In the genomic region with DNA sequence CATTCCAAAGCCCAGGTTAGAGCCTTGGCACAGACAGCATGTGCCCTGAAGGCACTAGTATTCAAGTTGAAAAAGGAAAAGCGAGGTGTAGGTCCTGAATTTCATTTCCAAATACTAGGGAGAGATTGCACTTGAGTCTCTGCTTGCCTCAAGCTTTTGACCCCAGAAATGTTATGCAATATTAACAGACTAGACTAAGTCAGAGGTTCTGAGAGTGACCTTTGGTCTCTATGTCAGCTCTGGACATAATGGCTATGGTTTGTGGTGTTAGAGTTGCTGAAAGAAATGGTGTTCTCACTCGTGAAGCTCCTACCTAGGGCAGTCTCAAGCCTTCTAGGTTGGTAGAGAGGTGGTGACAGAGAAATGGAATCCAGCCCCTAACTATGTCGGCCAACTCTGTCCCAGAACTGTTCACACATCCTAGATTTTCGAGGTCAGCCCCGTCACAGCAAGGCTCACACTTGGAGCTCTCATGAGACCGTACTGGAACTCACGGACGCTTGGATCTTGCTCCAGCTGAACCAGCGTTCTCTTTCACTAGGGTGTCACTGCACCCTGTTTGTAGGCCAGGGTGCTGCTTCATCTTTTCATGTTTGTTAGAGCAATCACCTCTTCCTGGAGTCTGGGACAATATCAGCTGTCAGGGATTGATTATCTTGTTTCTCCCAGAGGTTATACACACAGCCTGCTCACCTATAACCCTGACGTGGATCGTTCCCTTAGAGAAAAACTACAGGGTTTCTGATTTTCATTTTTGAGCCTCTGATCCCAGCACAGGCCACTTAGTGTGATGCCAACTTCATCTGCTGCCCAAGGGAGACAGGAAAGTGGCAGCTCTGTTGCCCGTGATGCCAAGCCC, we compare ENCODE assay signal across 18 mouse cellular contexts.
DNase-seq lines count a peak whose midpoint lies in the region; ATAC-seq and TF ChIP-seq lines count a peak whose summit lies in the region.
"Had no signal": no experiment of that assay in that cellular context is flagged by ENCODE, and none has a peak within 500 bp of the region (broad histone marks: within the 10 kb centered on the region; RNA-seq: fewer than 3 reads in every experiment).

No protein-coding gene starts in this region.

- no peak overlapping the region; the same call in 1 of the 2 replicates for H3K4me3 ChIP-seq in liver, adult 2 months (ENCODE audit: insufficient read depth, low read depth, low read length)
- no peak overlapping the region for H3K4me3 ChIP-seq in liver, embryonic 12.5 days
- H3K4me3 ChIP-seq: forebrain, embryonic 13.5 days; midbrain, embryonic 12.5 days; myocyte had no signal

- H3K27ac ChIP-seq in liver, adult 2 months (replicated peaks; ENCODE audit: insufficient read depth, low read depth, low read length), result peak overlapping the region; percentile 99
- peak overlapping the region; percentile 66 for H3K27ac ChIP-seq in liver, embryonic 12.5 days
- H3K27ac ChIP-seq: forebrain, embryonic 13.5 days; midbrain, embryonic 12.5 days had no signal

- H3K9ac ChIP-seq in liver, adult 2 months (ENCODE audit: low read depth, low read length), result peak overlapping the region; percentile 4
- H3K9ac ChIP-seq in liver, embryonic 12.5 days, result no peak overlapping the region
- H3K9ac ChIP-seq: forebrain, embryonic 13.5 days; midbrain, embryonic 12.5 days had no signal

- H3K4me1 ChIP-seq in liver, adult 2 months (ENCODE audit: control insufficient read depth, insufficient read depth, low read length), result peaks cover 24% of the 10 kb centered on the region
- H3K4me1 ChIP-seq in liver, embryonic 12.5 days, result 0 out of 2 replicates have a peak, but pooled peaks cover under 1% of the 10 kb centered on the region
- H3K4me1 ChIP-seq: forebrain, embryonic 13.5 days; midbrain, embryonic 12.5 days had no signal

- no peak for TF ChIP-seq POLR2A in liver, adult 2 months (IDR thresholded peaks at IDR 0.05; ENCODE audit: extremely low read depth, insufficient read depth, low read length)

- no peaks in the 10 kb centered on the region; the same call in 1 of the 2 replicates for H3K79me2 ChIP-seq in liver, adult 2 months (ENCODE audit: control insufficient read depth, insufficient read depth, low read length)

- no peaks in the 10 kb centered on the region for H3K9me3 ChIP-seq in liver, embryonic 12.5 days (replicated peaks)
- H3K9me3 ChIP-seq: forebrain, embryonic 13.5 days; midbrain, embryonic 12.5 days had no signal

- H3K27me3 ChIP-seq in liver, adult 2 months (ENCODE audit: control insufficient read depth, insufficient read depth, low read length), result no peaks in the 10 kb centered on the region
- H3K27me3 ChIP-seq in liver, embryonic 12.5 days (replicated peaks), result no peaks in the 10 kb centered on the region
- H3K27me3 ChIP-seq: CH12.LX; forebrain, embryonic 13.5 days; midbrain, embryonic 12.5 days had no signal

- peak; percentile 24 for DNase-seq in adrenal gland, postnatal 14 days
- no peak for DNase-seq in adrenal gland, adult 18-20 months (ENCODE audit: low spot score in 2 of 2)
- DNase-seq in liver, adult 2 months (ENCODE audit: extremely low read depth, low read depth, low spot score), result peak; percentile 98
- DNase-seq in liver, result no peak
- DNase-seq in testis, postnatal 14 days (ENCODE audit: low spot score), result no peak
- no peak for DNase-seq in urinary bladder, postnatal 4 days (ENCODE audit: low spot score in 2 of 2)
- DNase-seq in urinary bladder, adult 18-20 months (ENCODE audit: low spot score in 2 of 2), result no peak
- DNase-seq: cerebellum, adult 11 months; heart, adult 18-20 months; heart, postnatal 14 days; lung, postnatal 4 days; retina, postnatal 1 day had no signal

- H3K4me2 ChIP-seq in liver, embryonic 12.5 days, result no peak overlapping the region
- H3K4me2 ChIP-seq: forebrain, embryonic 13.5 days; midbrain, embryonic 12.5 days had no signal

- TF ChIP-seq CTCF in liver, adult 2 months (IDR thresholded peaks at IDR 0.05; ENCODE audit: low read depth, low read length), result no peak

- ATAC-seq in liver, embryonic 12.5 days, result peak; percentile 61; the same call in 1 of the 2 replicates
- ATAC-seq: forebrain, embryonic 13.5 days; hindbrain, embryonic 16.5 days had no signal

- H3K36me3 ChIP-seq in liver, adult 2 months (ENCODE audit: control insufficient read depth, insufficient read depth, low read length), result no peaks in the 10 kb centered on the region
- H3K36me3 ChIP-seq in liver, embryonic 12.5 days, result no peaks in the 10 kb centered on the region
- H3K36me3 ChIP-seq: midbrain, embryonic 12.5 days had no signal

- WGBS in liver, adult 2 months, result 27% methylated on average over 12 of the region's 12 CpGs
- WGBS in liver, embryonic 12.5 days (ENCODE audit: insufficient replicate concordance), result 67% methylated on average over 12 of the region's 12 CpGs

Comparison
In these comparisons a context has a peak if more than half of its experiments do, and no peak if none do; other contexts are left out.
1. DNase-seq: peak in adrenal gland, postnatal 14 days (single experiment) and liver, adult 2 months (single experiment); none in adrenal gland, adult 18-20 months (0 of 2), liver (single experiment), testis, postnatal 14 days (single experiment), urinary bladder, postnatal 4 days (0 of 2) and urinary bladder, adult 18-20 months (0 of 2).